ENCODE assay signal across 8 mouse cellular contexts in genomic region chr1:172499765-172500441, GRCm38 (mm10). TPM values are rescaled to one million over a fixed set of nuclear protein-coding genes. Genes with fewer than 3 reads are reported as not detected.
A peak's percentile ranks its signal among the peaks of the same experiment; 100 is the strongest.
DNase-seq lines count a peak whose midpoint lies in the region; ATAC-seq and TF ChIP-seq lines count a peak whose summit lies in the region.

TSS of gene Tagln2 (plus strand) at chr1:172500047.

- ATAC-seq in embryonic facial prominence, embryonic 15.5 days (ENCODE audit: insufficient number of reproducible peaks, low FRiP score, low TSS enrichment, low read depth) = peak; percentile 71
- peak; percentile 49; the same call in 1 of the 2 replicates for ATAC-seq in heart, embryonic 13.5 days (ENCODE audit: extremely low read depth, insufficient number of reproducible peaks, low FRiP score, low TSS enrichment)
- peak; percentile 69 for ATAC-seq in kidney, postnatal 0 days (replicated peaks; ENCODE audit: low FRiP score, low read depth)

- peak; percentile 57; the same call in 1 of the 2 replicates for TF ChIP-seq CTCF in kidney, postnatal 0 days (IDR thresholded peaks at IDR 0.05; ENCODE audit: low read depth)

- H3K4me1 ChIP-seq in embryonic facial prominence, embryonic 15.5 days = peaks cover 54% of the 10 kb centered on the region
- H3K4me1 ChIP-seq in heart, embryonic 13.5 days = peaks cover 51% of the 10 kb centered on the region
- H3K4me1 ChIP-seq in kidney, postnatal 0 days (replicated peaks; ENCODE audit: insufficient read depth, low read length) = peaks cover 28% of the 10 kb centered on the region

- H3K4me3 ChIP-seq in embryonic facial prominence, embryonic 15.5 days (replicated peaks) = peak within 1 kb of the TSS; percentile 57
- H3K4me3 ChIP-seq in heart, embryonic 13.5 days = peak within 1 kb of the TSS; percentile 88
- peak within 1 kb of the TSS; percentile 57 for H3K4me3 ChIP-seq in kidney, postnatal 0 days (replicated peaks; ENCODE audit: low read depth, low read length)

- 3% methylated on average over 30 of the region's 30 CpGs for WGBS in embryonic facial prominence, embryonic 15.5 days
- WGBS in heart, embryonic 13.5 days = 1% methylated on average over 30 of the region's 30 CpGs
- 2% methylated on average over 30 of the region's 30 CpGs for WGBS in kidney, postnatal 0 days

- peak within 1 kb of the TSS; percentile 68 for H3K4me2 ChIP-seq in embryonic facial prominence, embryonic 15.5 days (replicated peaks)
- H3K4me2 ChIP-seq in heart, embryonic 13.5 days = peak within 1 kb of the TSS; percentile 80
- H3K4me2 ChIP-seq in kidney, postnatal 0 days (ENCODE audit: low read length) = peak within 1 kb of the TSS; percentile 71

- H3K27ac ChIP-seq in embryonic facial prominence, embryonic 15.5 days (replicated peaks) = peak within 1 kb of the TSS; percentile 86
- H3K27ac ChIP-seq in heart, embryonic 13.5 days (replicated peaks) = peak within 1 kb of the TSS; percentile 95
- H3K27ac ChIP-seq in kidney, postnatal 0 days = peak within 1 kb of the TSS; percentile 79

- H3K9ac ChIP-seq in embryonic facial prominence, embryonic 15.5 days = peak within 1 kb of the TSS; percentile 50
- H3K9ac ChIP-seq in heart, embryonic 13.5 days = peak within 1 kb of the TSS; percentile 92
- peak within 1 kb of the TSS; percentile 67 for H3K9ac ChIP-seq in kidney, postnatal 0 days (ENCODE audit: low read depth, low read length)

- peaks cover 23% of the 10 kb centered on the region; the same call in 1 of the 2 replicates for H3K36me3 ChIP-seq in embryonic facial prominence, embryonic 15.5 days
- H3K36me3 ChIP-seq in heart, embryonic 13.5 days = peaks cover 3% of the 10 kb centered on the region
- H3K36me3 ChIP-seq in kidney, postnatal 0 days (ENCODE audit: insufficient read depth, low read length) = 0 out of 2 replicates have a peak, but pooled peaks cover 4% of the 10 kb centered on the region

- H3K9me3 ChIP-seq in embryonic facial prominence, embryonic 15.5 days (replicated peaks) = no peaks in the 10 kb centered on the region
- no peaks in the 10 kb centered on the region for H3K9me3 ChIP-seq in heart, embryonic 13.5 days
- no peaks in the 10 kb centered on the region for H3K9me3 ChIP-seq in kidney, postnatal 0 days (replicated peaks; ENCODE audit: low read length)

- DNase-seq in 3T3-L1 (ENCODE audit: low read depth, low spot score) = peak; percentile 93
- DNase-seq in NIH3T3 (ENCODE audit: low read depth) = peak; percentile 89
- DNase-seq in kidney, postnatal 0 days (ENCODE audit: low spot score) = peak; percentile 91
- peak; percentile 94 for DNase-seq in lung, postnatal 25 days (ENCODE audit: low spot score)
- DNase-seq in ovary, postnatal 36 days (ENCODE audit: low spot score) = peak; percentile 83
- DNase-seq in yolk sac, embryonic 10.5 days (ENCODE audit: low spot score) = peak; percentile 93

- no peaks in the 10 kb centered on the region for H3K27me3 ChIP-seq in embryonic facial prominence, embryonic 15.5 days
- peaks cover 5% of the 10 kb centered on the region; the same call in 1 of the 2 replicates for H3K27me3 ChIP-seq in heart, embryonic 13.5 days (replicated peaks)
- H3K27me3 ChIP-seq in kidney, postnatal 0 days (ENCODE audit: insufficient read depth, low read length) = no peaks in the 10 kb centered on the region

RNA-seq across cellular contexts. Expression of gene Tagln2, which starts in this region (rescaled TPM):
- polyA plus RNA-seq in embryonic facial prominence, embryonic 15.5 days (2015; fragmentation: Nextera tagmentation; extraction: Ambion mirVana) = 260 and 286 TPM in 2 replicates
- polyA plus RNA-seq in heart, embryonic 13.5 days (2015; fragmentation: Nextera tagmentation; extraction: Ambion mirVana) = 312 and 327 TPM in 2 replicates
- 225 and 250 TPM in 2 replicates for polyA plus RNA-seq in kidney, postnatal 0 days (2015; fragmentation: Nextera tagmentation; extraction: Ambion mirVana)

Comparison
In these comparisons a context has a peak if more than half of its experiments do, and no peak if none do; other contexts are left out.
1. Peak in every context shown above with its lines: DNase-seq, ATAC-seq, H3K4me3 ChIP-seq and H3K27ac ChIP-seq.